Mouse (Mus musculus) urinary bladder, adult 18-20 months (tissue): ENCODE results near the gene Spred3.
"Not testable (repeated sequence)": the region's sequence is repeated elsewhere in the genome, so short reads cannot be mapped to it uniquely, and the experiment has no call there.

Experiments used
- DNase-seq, 2 experiments: peaks; one replicate each; pipeline ENCODE4 v3.0.0; 2022; ENCODE audit warnings: low spot score in 2 of 2, mixed read lengths in 2 of 2

The Spred3 gene

GRCm38 (mm10) chr7:29169231-29170065, 763 bp downstream of the Spred3 start:
- DNase-seq, result peak; percentile 44 to 72

- no peak for DNase-seq
Measured at GRCm38 (mm10) chr7:29168791-29169230, 1.4 kb downstream of the Spred3 start.

- no peak for DNase-seq
Measured at GRCm38 (mm10) chr7:29168121-29168695, 2.0 kb downstream of the Spred3 start.

- DNase-seq, result no peak
Measured at GRCm38 (mm10) chr7:29167656-29168055, 2.6 kb downstream of the Spred3 start.

- DNase-seq, result peak in 1 of 2 experiments; percentile 30
Measured at GRCm38 (mm10) chr7:29162750-29163525, 7.3 kb downstream of the Spred3 start.

GRCm38 (mm10) chr7:29162294-29162693, 7.9 kb downstream of the Spred3 start:
- no peak for DNase-seq

GRCm38 (mm10) chr7:29158264-29158663, 11.9 kb downstream of the Spred3 start:
- DNase-seq, result no peak

- DNase-seq, result peak; percentile 82 to 86
Measured at GRCm38 (mm10) chr7:29155838-29156782, 14.1 kb downstream of the Spred3 start, which contains the start of gene Fam98c. TSS of gene Fam98c (minus strand) at chr7:29156234.

- peak in 1 of 2 experiments; percentile 83 for DNase-seq
Measured at GRCm38 (mm10) chr7:29155196-29155837, 14.9 kb downstream of the Spred3 start.

GRCm38 (mm10) chr7:29154018-29154720, 16.0 kb downstream of the Spred3 start:
- no peak for DNase-seq

- DNase-seq, result no peak
Measured at GRCm38 (mm10) chr7:29151486-29151885, 18.7 kb downstream of the Spred3 start.

- DNase-seq, result no peak
Measured at GRCm38 (mm10) chr7:29148771-29149170, 21.4 kb downstream of the Spred3 start.

- DNase-seq, result no peak
Measured at GRCm38 (mm10) chr7:29146625-29147367, 23.4 kb downstream of the Spred3 start.

GRCm38 (mm10) chr7:29144006-29144405, 26.2 kb downstream of the Spred3 start:
- DNase-seq, result no peak

GRCm38 (mm10) chr7:29141416-29141815, 28.8 kb downstream of the Spred3 start:
- no peak for DNase-seq

- DNase-seq, result not testable (repeated sequence)
Measured at GRCm38 (mm10) chr7:29139237-29139636, 31.0 kb downstream of the Spred3 start.

- no peak for DNase-seq
Measured at GRCm38 (mm10) chr7:29137429-29137828, 32.8 kb downstream of the Spred3 start.

- DNase-seq, result no peak
Measured at GRCm38 (mm10) chr7:29134693-29135386, 35.4 kb downstream of the Spred3 start, which contains the start of gene Rasgrp4. TSS of gene Rasgrp4 (plus strand) at chr7:29134851.
